Mouse (Mus musculus): ENCODE results near the gene Ttc12. TPM values are rescaled to one million over a fixed set of nuclear protein-coding genes. Genes with fewer than 3 reads are reported as not detected.

Gene Ttc12
- polyA plus RNA-seq (2015; fragmentation: Nextera tagmentation; extraction: Ambion mirVana): 2.6 and 2.8 TPM in 2 replicates

- peak within 1 kb of the TSS; percentile 33 for H3K27ac ChIP-seq
These were observed at the start of gene Ttc12 for GRCm38 (mm10) chr9:49485892-49486311. Gene Ttc12, minus strand, starts transcription at chr9:49486225.

GRCm38 (mm10) chr9:49534958-49535357, 48.9 kb upstream of the Ttc12 start:
- 32% methylated on average over 4 of the region's 4 CpGs for WGBS
- Histone ChIP-seq H3K9ac (no peak overlapping the region), H3K4me1 (no peaks in the 10 kb centered on the region), H3K9me3 (no peaks in the 10 kb centered on the region), H3K27ac (no peak overlapping the region), H3K36me3 (no peaks in the 10 kb centered on the region), H3K27me3 (no peaks in the 10 kb centered on the region), H3K4me3 (no peak overlapping the region), H3K4me2 (no peak overlapping the region)
- ATAC-seq (ENCODE audit: borderline replicate concordance, extremely low read depth, low FRiP score, low TSS enrichment): no peak

More at GRCm38 (mm10) chr9:49485892-49486311, at the start of gene Ttc12:
- H3K4me3 ChIP-seq: peak within 1 kb of the TSS; percentile 51
- ATAC-seq (ENCODE audit: borderline replicate concordance, extremely low read depth, low FRiP score, low TSS enrichment): peak; percentile 91
- peak within 1 kb of the TSS; percentile 86 for H3K4me2 ChIP-seq
- H3K36me3 ChIP-seq: no peaks in the 10 kb centered on the region
- no peaks in the 10 kb centered on the region; the same call in 1 of the 2 replicates for H3K27me3 ChIP-seq
- peak within 1 kb of the TSS; percentile 14 for H3K9ac ChIP-seq
- H3K9me3 ChIP-seq: no peaks in the 10 kb centered on the region
- WGBS: under 1% methylated on average over 18 of the region's 18 CpGs
- H3K4me1 ChIP-seq: peaks cover 9% of the 10 kb centered on the region

DNA sequence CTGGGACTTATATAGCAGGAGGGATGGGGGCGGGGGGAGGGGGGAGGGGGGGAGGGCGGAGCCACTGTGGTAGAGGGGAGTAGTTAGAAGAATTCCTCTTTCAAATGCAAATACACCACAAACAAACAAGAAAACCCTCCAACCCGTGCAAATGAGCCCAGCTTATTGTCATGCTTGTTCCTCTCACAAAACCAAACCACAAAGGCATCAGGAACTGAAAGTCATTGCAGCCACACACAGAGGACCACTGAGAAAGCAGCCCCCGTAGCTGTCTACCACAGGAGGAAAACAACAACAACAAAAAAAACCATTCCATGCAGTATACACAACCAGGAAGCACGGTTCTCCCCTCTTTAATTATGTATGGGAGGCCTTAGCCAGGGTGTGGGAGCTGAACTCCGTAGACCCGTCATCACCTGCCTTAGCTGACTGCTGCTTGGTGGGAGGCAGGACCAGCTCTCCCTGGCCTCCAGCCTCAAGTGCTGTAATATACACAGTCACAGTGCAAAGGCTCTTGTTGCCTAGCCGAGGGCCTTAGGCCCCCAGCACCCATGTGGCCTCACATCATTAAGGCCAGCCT, 48.0 kb upstream of the Ttc12 start:
- Histone ChIP-seq H3K4me2 (no peak overlapping the region), H3K27ac (no peak overlapping the region), H3K9me3 (no peaks in the 10 kb centered on the region), H3K27me3 (no peaks in the 10 kb centered on the region), H3K4me1 (no peaks in the 10 kb centered on the region), H3K4me3 (no peak overlapping the region), H3K36me3 (no peaks in the 10 kb centered on the region), H3K9ac (no peak overlapping the region)
- no peak for ATAC-seq (ENCODE audit: borderline replicate concordance, extremely low read depth, low FRiP score, low TSS enrichment)
- 47% methylated on average over 8 of the region's 8 CpGs for WGBS

DNA sequence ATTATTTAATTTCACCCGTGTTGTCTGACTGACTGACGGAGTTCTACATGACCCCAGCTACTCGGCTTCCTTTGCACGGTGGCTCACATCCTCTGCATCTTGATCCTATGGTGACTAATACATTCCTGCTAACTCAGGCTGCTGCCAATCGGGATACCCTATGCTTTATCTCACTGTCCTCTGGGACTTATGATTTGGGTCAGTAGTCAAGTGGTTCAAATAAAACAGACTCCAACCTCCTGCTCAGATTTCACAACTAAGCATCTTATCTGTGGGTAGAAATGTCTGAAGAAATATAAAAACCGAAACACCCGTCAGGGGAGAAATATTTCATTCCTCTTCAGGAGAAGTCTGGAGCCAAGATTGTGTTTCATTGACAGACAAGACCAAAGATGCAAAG, 47.4 kb upstream of the Ttc12 start:
- WGBS: 62% methylated on average over 7 of the region's 7 CpGs

DNA sequence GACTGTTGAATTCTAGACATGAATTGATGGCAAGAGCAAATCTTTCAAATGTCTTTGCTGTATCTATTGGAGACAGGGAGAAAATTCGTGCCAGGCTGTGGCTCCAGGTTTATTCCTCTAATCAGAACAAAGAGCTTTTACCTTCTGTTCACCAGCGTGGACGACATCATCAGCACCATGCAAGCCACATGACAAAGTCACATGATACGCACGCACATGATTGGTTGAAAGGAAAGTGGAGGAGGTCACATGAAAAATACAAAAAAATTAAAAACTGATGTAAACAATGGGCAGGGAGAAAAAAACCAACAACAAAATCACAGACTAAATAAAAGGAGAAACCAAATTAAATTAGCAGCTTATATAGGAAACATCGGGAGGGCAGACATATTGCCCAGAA, 45.8 kb upstream of the Ttc12 start:
- 85% methylated on average over 6 of the region's 6 CpGs for WGBS
- H3K4me1 ChIP-seq: no peaks in the 10 kb centered on the region
- H3K4me3 ChIP-seq: no peak overlapping the region
- H3K9me3 ChIP-seq: no peaks in the 10 kb centered on the region
- no peak overlapping the region for H3K9ac ChIP-seq
- H3K27me3 ChIP-seq: no peaks in the 10 kb centered on the region
- no peak overlapping the region for H3K27ac ChIP-seq
- H3K36me3 ChIP-seq: no peaks in the 10 kb centered on the region
- no peak for ATAC-seq (ENCODE audit: borderline replicate concordance, extremely low read depth, low FRiP score, low TSS enrichment)
- no peak overlapping the region for H3K4me2 ChIP-seq

More for the DNA sequence above, 47.4 kb upstream of the Ttc12 start:
- ATAC-seq (ENCODE audit: borderline replicate concordance, extremely low read depth, low FRiP score, low TSS enrichment): no peak
- H3K4me3 ChIP-seq: no peak overlapping the region
- H3K4me2 ChIP-seq: no peak overlapping the region
- no peak overlapping the region for H3K27ac ChIP-seq
- H3K9me3 ChIP-seq: no peaks in the 10 kb centered on the region
- no peaks in the 10 kb centered on the region for H3K4me1 ChIP-seq
- H3K27me3 ChIP-seq: no peaks in the 10 kb centered on the region
- H3K36me3 ChIP-seq: no peaks in the 10 kb centered on the region
- no peak overlapping the region for H3K9ac ChIP-seq

DNA sequence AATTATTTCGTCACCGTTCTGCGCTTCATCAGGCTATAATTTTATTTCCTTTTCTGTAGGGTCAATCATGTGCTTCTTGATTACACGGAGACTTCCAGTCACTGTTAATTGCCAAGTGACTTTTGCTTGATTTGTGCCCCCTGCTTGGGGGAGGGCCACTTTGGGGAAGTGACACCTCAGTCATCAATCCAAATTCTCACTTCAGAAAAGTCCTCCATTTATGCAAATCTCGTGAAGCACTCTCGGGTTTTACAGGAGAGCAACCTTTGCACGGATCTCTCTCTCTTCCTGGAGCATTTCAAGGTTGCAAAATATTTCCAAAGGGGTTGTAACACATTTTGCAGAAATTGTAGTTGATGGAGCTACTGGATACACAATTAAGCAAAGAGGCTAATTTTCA, 45.2 kb upstream of the Ttc12 start:
- Histone ChIP-seq H3K27me3 (no peaks in the 10 kb centered on the region), H3K4me3 (no peak overlapping the region), H3K4me2 (no peak overlapping the region), H3K9ac (no peak overlapping the region), H3K36me3 (no peaks in the 10 kb centered on the region), H3K27ac (no peak overlapping the region), H3K4me1 (no peaks in the 10 kb centered on the region), H3K9me3 (no peaks in the 10 kb centered on the region)
- no peak for ATAC-seq (ENCODE audit: borderline replicate concordance, extremely low read depth, low FRiP score, low TSS enrichment)
- 45% methylated on average over 7 of the region's 7 CpGs for WGBS

DNA sequence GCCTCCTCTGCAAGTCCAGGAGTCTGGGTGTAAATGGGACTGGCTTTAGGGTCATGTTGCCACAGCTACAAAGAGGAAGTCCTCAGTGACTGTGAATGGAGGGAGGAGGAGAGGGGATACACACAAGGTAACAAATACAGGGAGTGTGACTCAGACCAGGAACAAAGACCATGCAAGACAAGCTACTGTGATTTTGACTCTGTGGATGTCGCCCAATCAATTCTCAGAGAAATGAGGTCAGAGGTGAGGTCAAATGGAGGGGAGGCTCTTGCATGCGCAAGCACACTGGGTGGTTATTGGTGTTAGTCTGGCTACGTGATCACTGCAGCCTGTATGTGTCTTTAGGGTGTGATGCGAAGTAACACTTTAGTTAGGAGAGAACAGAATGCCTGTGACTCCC, 44.7 kb upstream of the Ttc12 start:
- Histone ChIP-seq H3K4me1 (no peaks in the 10 kb centered on the region), H3K9ac (no peak overlapping the region), H3K36me3 (no peaks in the 10 kb centered on the region), H3K4me2 (no peak overlapping the region), H3K27ac (no peak overlapping the region), H3K9me3 (no peaks in the 10 kb centered on the region), H3K27me3 (no peaks in the 10 kb centered on the region), H3K4me3 (no peak overlapping the region)
- ATAC-seq (ENCODE audit: borderline replicate concordance, extremely low read depth, low FRiP score, low TSS enrichment): no peak
- WGBS: 58% methylated on average over 4 of the region's 4 CpGs

DNA sequence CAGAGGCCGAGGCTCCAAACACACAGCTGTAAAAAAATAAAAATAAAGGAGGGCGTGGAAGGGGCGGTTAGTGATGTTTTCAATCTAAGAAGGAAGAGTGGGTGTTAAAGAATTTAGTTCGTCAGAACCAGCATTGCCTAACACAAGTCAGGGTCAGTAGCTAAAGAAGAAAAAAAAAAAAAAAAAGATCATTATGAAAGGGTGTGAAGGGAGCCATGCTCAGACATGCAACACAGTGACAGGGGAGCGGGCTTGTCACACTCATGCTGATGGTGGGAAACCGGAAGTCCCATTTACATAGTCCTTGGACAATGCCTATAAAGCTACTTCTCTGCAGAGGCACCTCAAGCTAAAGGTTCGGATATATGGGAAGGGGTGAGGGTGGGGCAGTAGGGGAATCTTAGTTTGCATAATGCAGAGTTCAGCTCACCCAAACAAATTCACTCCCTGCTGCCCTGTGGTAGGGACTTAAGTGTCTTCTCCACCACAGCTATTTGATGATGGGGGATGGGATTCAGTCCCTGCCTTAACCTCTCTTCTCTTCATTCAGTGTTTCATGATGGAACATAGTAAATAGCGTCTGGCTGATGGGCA, 43.4 kb upstream of the Ttc12 start:
- Histone ChIP-seq H3K27me3 (no peaks in the 10 kb centered on the region), H3K9ac (no peak overlapping the region), H3K27ac (no peak overlapping the region), H3K36me3 (no peaks in the 10 kb centered on the region), H3K4me2 (no peak overlapping the region), H3K9me3 (no peaks in the 10 kb centered on the region), H3K4me3 (no peak overlapping the region), H3K4me1 (no peaks in the 10 kb centered on the region)
- no peak for ATAC-seq (ENCODE audit: borderline replicate concordance, extremely low read depth, low FRiP score, low TSS enrichment)
- WGBS: 74% methylated on average over 8 of the region's 8 CpGs

DNA sequence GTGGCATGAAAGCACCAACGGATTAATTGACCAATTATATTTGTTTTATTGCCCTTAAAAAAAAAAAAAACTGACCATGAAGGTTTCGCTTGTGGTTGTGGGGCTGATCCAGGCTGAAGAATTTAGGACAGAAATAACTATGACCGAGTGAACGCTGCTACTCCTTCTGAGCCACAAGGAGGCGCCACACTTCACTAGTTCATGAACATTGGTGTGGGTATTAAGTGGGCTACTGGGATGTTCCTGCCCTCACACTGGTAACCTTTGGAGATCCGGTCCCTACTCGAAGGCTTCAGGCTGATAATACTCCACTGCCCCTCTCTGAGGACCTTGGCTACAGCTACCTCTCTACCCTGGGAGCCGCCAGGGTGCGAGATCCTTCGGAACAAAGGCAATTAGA, 42.9 kb upstream of the Ttc12 start:
- Histone ChIP-seq H3K4me3 (no peak overlapping the region), H3K9ac (no peak overlapping the region), H3K9me3 (no peaks in the 10 kb centered on the region), H3K27ac (no peak overlapping the region), H3K4me1 (no peaks in the 10 kb centered on the region), H3K36me3 (no peaks in the 10 kb centered on the region), H3K27me3 (no peaks in the 10 kb centered on the region), H3K4me2 (no peak overlapping the region)
- no peak for ATAC-seq (ENCODE audit: borderline replicate concordance, extremely low read depth, low FRiP score, low TSS enrichment)
- 62% methylated on average over 10 of the region's 10 CpGs for WGBS

DNA sequence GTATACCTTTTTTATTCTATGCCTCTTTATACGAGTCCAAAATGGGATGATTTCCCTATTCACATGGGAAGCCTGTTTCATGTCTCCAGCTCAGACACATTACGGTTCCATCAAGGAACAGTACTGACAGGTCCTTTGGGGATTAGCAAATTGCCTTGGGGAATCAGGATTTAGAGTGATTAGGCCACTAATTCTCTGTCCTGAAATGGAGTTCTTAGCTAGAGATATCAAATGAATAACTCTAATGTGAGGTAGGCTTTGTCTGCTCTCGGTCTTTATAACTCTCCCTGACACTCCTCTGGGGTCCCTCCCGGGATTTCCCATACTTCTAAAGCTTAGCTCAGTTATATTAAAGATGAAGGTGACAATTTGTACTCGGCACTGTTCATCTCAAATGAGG, 42.0 kb upstream of the Ttc12 start:
- Histone ChIP-seq H3K4me2 (no peak overlapping the region), H3K36me3 (no peaks in the 10 kb centered on the region), H3K9ac (no peak overlapping the region), H3K27ac (no peak overlapping the region), H3K27me3 (no peaks in the 10 kb centered on the region), H3K4me1 (no peaks in the 10 kb centered on the region), H3K9me3 (no peaks in the 10 kb centered on the region), H3K4me3 (no peak overlapping the region)
- ATAC-seq (ENCODE audit: borderline replicate concordance, extremely low read depth, low FRiP score, low TSS enrichment): no peak
- 80% methylated on average over 5 of the region's 5 CpGs for WGBS

GRCm38 (mm10) chr9:49527340-49527739, 41.3 kb upstream of the Ttc12 start:
- Histone ChIP-seq H3K9ac (no peak overlapping the region), H3K4me1 (no peaks in the 10 kb centered on the region), H3K4me3 (no peak overlapping the region), H3K9me3 (no peaks in the 10 kb centered on the region), H3K4me2 (no peak overlapping the region), H3K36me3 (no peaks in the 10 kb centered on the region), H3K27me3 (no peaks in the 10 kb centered on the region), H3K27ac (no peak overlapping the region)
- WGBS: 75% methylated on average over 8 of the region's 8 CpGs
- ATAC-seq (ENCODE audit: borderline replicate concordance, extremely low read depth, low FRiP score, low TSS enrichment): no peak

DNA sequence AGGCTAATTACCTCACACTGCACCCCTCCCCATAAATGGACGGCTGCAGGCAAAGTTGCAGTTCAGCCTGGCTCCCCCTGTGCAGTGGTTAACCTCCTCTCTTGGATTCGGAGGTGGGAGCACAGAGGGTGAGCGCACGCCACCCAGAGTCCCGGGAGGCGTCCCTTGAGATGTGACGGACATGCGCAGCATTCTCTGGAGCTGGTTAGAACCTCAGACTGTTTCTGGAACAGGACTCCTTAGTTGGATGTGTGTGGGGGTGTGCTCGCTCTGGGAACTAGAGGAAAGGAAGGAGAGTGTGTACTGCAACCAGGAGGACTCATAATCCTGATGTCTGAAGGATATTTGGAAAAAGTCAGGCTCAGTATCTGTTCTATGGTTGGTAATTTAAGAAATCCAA, 38.7 kb upstream of the Ttc12 start:
- no peak overlapping the region for H3K4me2 ChIP-seq
- no peak overlapping the region for H3K9ac ChIP-seq
- WGBS: 78% methylated on average over 9 of the region's 9 CpGs
- H3K36me3 ChIP-seq: no peaks in the 10 kb centered on the region
- H3K27me3 ChIP-seq: no peaks in the 10 kb centered on the region
- no peak overlapping the region for H3K27ac ChIP-seq
- H3K4me3 ChIP-seq: no peak overlapping the region
- no peaks in the 10 kb centered on the region for H3K9me3 ChIP-seq
- no peak for ATAC-seq (ENCODE audit: borderline replicate concordance, extremely low read depth, low FRiP score, low TSS enrichment)
- no peaks in the 10 kb centered on the region for H3K4me1 ChIP-seq

Measured in lung, embryonic 15.5 days (tissue).